Mouse (Mus musculus) forebrain, embryonic 15.5 days (tissue): ENCODE results near the gene Adsl. TPM values are rescaled to one million over a fixed set of nuclear protein-coding genes. Genes with fewer than 3 reads are reported as not detected.

Source experiments
- ATAC-seq: fragments of 200-750 bp; cut with Nextera tagmentation; replicated peaks from 2 replicates; pipeline ENCODE4 v1.8.0; 2017; ENCODE audit warnings: mild to moderate bottlenecking, moderate TSS enrichment, moderate library complexity
- H3K27ac ChIP-seq: fragments of 300-500 bp; sonication (generic); replicated peaks from 2 replicates; pipeline ENCODE4 v1.5.1; 2015; ENCODE audit warnings: mild to moderate bottlenecking, inconsistent platforms
- H3K27me3 ChIP-seq: fragments of 300-500 bp; sonication (generic); 2 replicates; pipeline ENCODE4 v1.6.1; 2015; ENCODE audit warnings: inconsistent platforms
- H3K36me3 ChIP-seq: fragments of 300-500 bp; sonication (generic); 2 replicates; pipeline ENCODE4 v1.6.1; 2015; ENCODE audit warnings: mild to moderate bottlenecking, inconsistent platforms
- H3K4me1 ChIP-seq: fragments of 300-500 bp; sonication (generic); 2 replicates; pipeline ENCODE4 v1.6.1; 2015; ENCODE audit warnings: inconsistent platforms
- H3K4me2 ChIP-seq: fragments of 300-500 bp; sonication (generic); replicated peaks from 2 replicates; pipeline ENCODE4 v1.6.1; 2015; ENCODE audit warnings: mild to moderate bottlenecking, inconsistent platforms
- H3K4me3 ChIP-seq: fragments of 300-500 bp; sonication (generic); 2 replicates; pipeline ENCODE4 v1.5.1; 2015; ENCODE audit warnings: mild to moderate bottlenecking, inconsistent platforms
- H3K9ac ChIP-seq: fragments of 300-500 bp; sonication (generic); replicated peaks from 2 replicates; pipeline ENCODE4 v1.6.1; 2015; ENCODE audit warnings: mild to moderate bottlenecking, inconsistent platforms
- H3K9me3 ChIP-seq: fragments of 300-500 bp; sonication (generic); 2 replicates; pipeline ENCODE4 v1.6.1; 2016; ENCODE audit warnings: inconsistent platforms
- WGBS: fragments of 180-500 bp; shearing (Covaris S2); methylation state at CpG from one replicate; pipeline ENCODE4 v1.1.7; 2015; ENCODE audit warnings: mixed read lengths; 5-methylcytosine and 5-hydroxymethylcytosine counted together
- polyA plus RNA-seq: library from polyadenylated mRNA; unstranded; fragments of >200 nt; fragmentation: Nextera tagmentation; extraction: Ambion mirVana; gene quantifications from 2 replicates; pipeline ENCODE4 v1.2.1, GENCODE M21; 2015

Gene Adsl
- polyA plus RNA-seq, 1 experiment from 2014 or later: 99.2 TPM

DNA sequence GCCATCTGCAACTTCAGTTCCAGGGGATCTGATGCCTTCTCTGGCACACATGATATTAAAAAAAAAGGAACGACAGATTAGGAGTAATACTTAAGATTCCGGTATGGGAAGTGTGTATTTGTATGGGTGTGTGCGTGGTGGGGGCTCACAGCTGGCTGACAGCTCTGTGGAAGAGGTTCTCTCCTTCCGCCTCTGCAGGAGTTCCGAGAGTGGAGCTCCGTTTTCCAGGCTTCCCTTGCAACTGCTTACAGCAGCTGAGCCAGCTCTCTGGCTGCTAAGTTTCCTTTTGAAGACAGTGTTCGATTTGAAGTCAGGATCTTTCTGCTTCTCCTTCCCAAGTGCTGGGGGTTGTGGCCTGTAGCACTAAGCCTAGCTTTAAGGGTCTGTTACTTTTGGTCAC, 1.8 kb downstream of the Adsl start:
- H3K4me2 ChIP-seq: peak overlapping the region; percentile 64; the same call in 1 of the 2 replicates
- H3K36me3 ChIP-seq: peaks cover 24% of the 10 kb centered on the region
- H3K9ac ChIP-seq: no peak overlapping the region
- H3K9me3 ChIP-seq: no peaks in the 10 kb centered on the region
- WGBS: 94% methylated on average over 7 of the region's 7 CpGs
- H3K4me1 ChIP-seq: peaks cover 18% of the 10 kb centered on the region
- no peaks in the 10 kb centered on the region for H3K27me3 ChIP-seq
- ATAC-seq: no peak
- H3K4me3 ChIP-seq: no peak overlapping the region
- no peak overlapping the region for H3K27ac ChIP-seq

DNA sequence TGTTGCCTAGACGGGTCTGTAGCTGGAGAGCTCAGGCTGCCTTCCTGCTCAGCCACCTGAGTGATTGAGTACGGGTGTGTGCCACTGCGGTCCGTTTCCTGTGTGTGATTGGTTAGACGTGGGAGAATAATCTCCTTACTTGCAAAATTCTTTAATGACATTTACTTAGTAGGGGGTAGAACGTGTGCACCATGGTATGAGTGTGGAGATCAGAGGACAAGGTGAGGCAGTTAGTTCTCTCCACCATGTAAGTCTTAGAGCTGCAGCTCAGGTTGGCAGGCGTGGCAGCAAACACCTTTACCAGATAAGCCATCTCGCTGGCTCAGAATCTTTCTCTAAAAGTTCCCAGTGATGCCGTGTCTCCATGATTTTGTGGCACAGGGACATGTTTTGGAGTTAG, 5.7 kb downstream of the Adsl start:
- no peak overlapping the region for H3K4me3 ChIP-seq
- WGBS: 91% methylated on average over 9 of the region's 9 CpGs
- no peaks in the 10 kb centered on the region for H3K9me3 ChIP-seq
- ATAC-seq: no peak
- peaks cover 15% of the 10 kb centered on the region for H3K4me1 ChIP-seq
- H3K27me3 ChIP-seq: no peaks in the 10 kb centered on the region
- no peak overlapping the region for H3K4me2 ChIP-seq
- no peak overlapping the region for H3K27ac ChIP-seq
- H3K36me3 ChIP-seq: peaks cover 53% of the 10 kb centered on the region
- H3K9ac ChIP-seq: no peak overlapping the region

DNA sequence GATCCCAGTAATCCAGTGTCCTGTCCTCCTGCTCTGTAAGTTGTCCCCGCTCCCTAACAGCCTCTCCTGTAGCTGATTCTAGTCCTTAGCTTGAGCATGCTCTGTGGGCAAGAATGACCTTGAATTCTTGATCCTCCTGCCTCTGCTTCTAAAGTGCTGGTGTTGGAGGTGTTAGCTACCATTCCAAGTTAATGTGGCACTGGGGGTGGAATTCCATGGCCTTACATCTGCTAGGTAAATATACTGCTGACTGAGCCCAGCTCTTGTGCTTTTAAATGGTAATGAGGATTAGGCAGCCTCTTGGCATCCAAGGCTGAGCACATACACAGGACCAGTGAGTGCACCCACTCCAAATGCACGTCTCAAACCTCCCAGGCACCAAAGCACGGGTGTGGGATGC, 6.6 kb downstream of the Adsl start:
- ATAC-seq: no peak
- Histone ChIP-seq H3K36me3 (peaks cover 58% of the 10 kb centered on the region), H3K27ac (no peak overlapping the region)

DNA sequence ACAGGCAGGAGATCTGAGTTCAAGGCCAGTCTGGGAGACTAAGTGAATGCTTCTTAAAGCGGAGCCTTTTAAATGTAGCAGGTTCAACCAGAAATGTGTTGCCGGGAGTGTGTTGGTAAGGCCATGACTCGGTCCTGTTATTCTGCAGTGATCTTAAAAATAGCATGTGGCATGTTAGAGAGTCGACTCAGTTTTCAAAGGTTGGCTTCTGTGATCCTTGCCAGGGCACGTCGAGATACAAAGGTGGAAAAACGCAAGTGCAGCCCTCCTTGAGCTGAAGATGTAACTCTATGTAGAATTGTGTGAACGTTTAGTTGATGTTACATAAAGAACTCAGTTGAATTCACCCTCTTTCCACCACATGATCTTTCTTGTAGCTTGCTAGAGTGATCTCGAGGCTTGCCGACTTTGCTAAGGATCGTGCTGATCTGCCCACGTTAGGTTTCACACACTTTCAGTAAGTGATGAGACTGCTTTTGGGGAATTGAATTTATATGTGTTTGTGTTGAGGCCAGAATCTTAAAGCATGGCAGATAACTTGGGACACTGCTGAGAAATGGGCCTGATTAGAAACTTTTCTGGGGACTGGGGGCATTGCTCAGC, 7.6 kb downstream of the Adsl start:
- WGBS: 95% methylated on average over 12 of the region's 12 CpGs
- H3K4me3 ChIP-seq: no peak overlapping the region
- no peaks in the 10 kb centered on the region for H3K9me3 ChIP-seq
- H3K27ac ChIP-seq: no peak overlapping the region
- ATAC-seq: no peak
- no peak overlapping the region for H3K9ac ChIP-seq
- no peak overlapping the region for H3K4me2 ChIP-seq
- no peaks in the 10 kb centered on the region for H3K4me1 ChIP-seq
- peaks cover 69% of the 10 kb centered on the region for H3K36me3 ChIP-seq
- H3K27me3 ChIP-seq: no peaks in the 10 kb centered on the region

More for the DNA sequence above, 6.6 kb downstream of the Adsl start:
- H3K4me1 ChIP-seq: peaks cover 6% of the 10 kb centered on the region
- no peaks in the 10 kb centered on the region for H3K27me3 ChIP-seq
- no peak overlapping the region for H3K4me3 ChIP-seq
- no peak overlapping the region for H3K4me2 ChIP-seq
- 59% methylated on average over 3 of the region's 3 CpGs for WGBS
- no peaks in the 10 kb centered on the region for H3K9me3 ChIP-seq
- H3K9ac ChIP-seq: no peak overlapping the region

GRCm38 (mm10) chr15:80969371-80969770, 21.1 kb downstream of the Adsl start:
- H3K27me3 ChIP-seq: no peaks in the 10 kb centered on the region
- ATAC-seq: no peak
- H3K9ac ChIP-seq: no peak overlapping the region
- H3K27ac ChIP-seq: no peak overlapping the region
- H3K36me3 ChIP-seq: peaks cover 49% of the 10 kb centered on the region
- 85% methylated on average over 1 of the region's 1 CpGs for WGBS
- H3K4me1 ChIP-seq: no peaks in the 10 kb centered on the region
- no peak overlapping the region for H3K4me3 ChIP-seq
- no peak overlapping the region for H3K4me2 ChIP-seq
- H3K9me3 ChIP-seq: no peaks in the 10 kb centered on the region

GRCm38 (mm10) chr15:80974311-80974710, 26.0 kb downstream of the Adsl start:
- no peak overlapping the region for H3K4me3 ChIP-seq
- peaks cover 8% of the 10 kb centered on the region for H3K36me3 ChIP-seq
- no peaks in the 10 kb centered on the region for H3K9me3 ChIP-seq
- peaks cover 11% of the 10 kb centered on the region for H3K4me1 ChIP-seq
- no peaks in the 10 kb centered on the region for H3K27me3 ChIP-seq
- H3K4me2 ChIP-seq: no peak overlapping the region
- ATAC-seq: no peak
- H3K9ac ChIP-seq: no peak overlapping the region
- 49% methylated on average over 5 of the region's 5 CpGs for WGBS
- no peak overlapping the region for H3K27ac ChIP-seq

DNA sequence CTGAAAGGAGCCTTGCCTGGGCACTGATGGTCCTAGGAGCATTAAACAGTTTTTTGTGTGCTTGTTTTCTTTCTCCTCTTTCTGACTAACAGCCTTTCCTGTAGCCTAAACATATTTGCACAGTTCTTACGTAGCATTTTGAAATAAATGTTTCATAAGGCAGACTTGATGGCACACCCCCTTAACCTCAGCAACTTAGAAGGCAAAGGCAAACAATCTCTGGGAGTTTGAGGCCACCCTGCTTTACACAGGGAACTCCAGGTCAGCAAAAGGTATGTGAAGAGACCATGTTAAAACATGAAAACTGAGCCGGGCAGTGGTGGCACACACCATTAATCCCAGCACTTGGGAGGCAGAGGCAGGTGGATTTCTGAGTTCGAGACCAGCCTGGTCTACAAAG, 27.4 kb downstream of the Adsl start:
- no peak for ATAC-seq
- no peaks in the 10 kb centered on the region for H3K36me3 ChIP-seq
- H3K4me2 ChIP-seq: no peak overlapping the region

GRCm38 (mm10) chr15:80977620-80978334, 29.5 kb downstream of the Adsl start, which contains the start of gene Sgsm3:
Sgsm3 (plus strand) TSS chr15:80977765.
- peaks cover 11% of the 10 kb centered on the region for H3K4me1 ChIP-seq
- H3K27ac ChIP-seq: peak within 1 kb of the TSS; percentile 70
- H3K9me3 ChIP-seq: no peaks in the 10 kb centered on the region
- peak within 1 kb of the TSS; percentile 96 for H3K4me3 ChIP-seq
- H3K4me2 ChIP-seq: peak within 1 kb of the TSS; percentile 77
- peak; percentile 96 for ATAC-seq
- H3K36me3 ChIP-seq: no peaks in the 10 kb centered on the region
- no peaks in the 10 kb centered on the region for H3K27me3 ChIP-seq
- WGBS: under 1% methylated on average over 67 of the region's 67 CpGs
- peak within 1 kb of the TSS; percentile 83 for H3K9ac ChIP-seq

More for the DNA sequence above, 27.4 kb downstream of the Adsl start:
- Histone ChIP-seq H3K4me1 (peaks cover 11% of the 10 kb centered on the region), H3K27ac (no peak overlapping the region), H3K27me3 (no peaks in the 10 kb centered on the region), H3K9ac (no peak overlapping the region), H3K4me3 (no peak overlapping the region), H3K9me3 (no peaks in the 10 kb centered on the region)
- 90% methylated on average over 3 of the region's 3 CpGs for WGBS

GRCm38 (mm10) chr15:80979611-80980010, 31.3 kb downstream of the Adsl start:
- Histone ChIP-seq H3K27ac (no peak overlapping the region), H3K36me3 (no peaks in the 10 kb centered on the region), H3K4me2 (no peak overlapping the region), H3K4me1 (peaks cover 11% of the 10 kb centered on the region), H3K9me3 (no peaks in the 10 kb centered on the region), H3K9ac (no peak overlapping the region), H3K4me3 (no peak overlapping the region), H3K27me3 (no peaks in the 10 kb centered on the region)
- no peak for ATAC-seq
- WGBS: 79% methylated on average over 4 of the region's 4 CpGs

DNA sequence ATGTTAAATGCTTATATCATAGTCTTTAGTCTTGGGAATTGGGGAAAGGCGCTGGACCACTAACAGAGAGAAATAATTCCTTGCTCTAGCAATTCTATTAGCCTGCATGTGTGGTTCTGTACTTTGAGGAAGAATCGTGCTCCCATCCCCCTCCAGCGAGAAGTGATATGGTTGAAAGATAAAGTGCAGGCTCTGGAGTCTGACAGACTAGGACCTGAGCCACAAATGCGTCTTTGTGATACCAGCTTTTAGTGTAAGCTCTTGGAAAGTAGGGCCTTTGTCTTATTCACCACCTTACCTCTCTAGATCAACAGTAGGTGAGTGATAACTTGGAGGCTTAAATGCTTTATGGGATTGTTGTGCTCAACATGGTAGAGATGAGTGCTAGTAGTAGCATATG, 32.9 kb downstream of the Adsl start:
- Histone ChIP-seq H3K27ac (no peak overlapping the region), H3K4me1 (peaks cover 11% of the 10 kb centered on the region), H3K36me3 (no peaks in the 10 kb centered on the region), H3K27me3 (no peaks in the 10 kb centered on the region), H3K9ac (no peak overlapping the region), H3K4me2 (no peak overlapping the region), H3K9me3 (no peaks in the 10 kb centered on the region), H3K4me3 (no peak overlapping the region)
- 93% methylated on average over 4 of the region's 4 CpGs for WGBS
- ATAC-seq: no peak

DNA sequence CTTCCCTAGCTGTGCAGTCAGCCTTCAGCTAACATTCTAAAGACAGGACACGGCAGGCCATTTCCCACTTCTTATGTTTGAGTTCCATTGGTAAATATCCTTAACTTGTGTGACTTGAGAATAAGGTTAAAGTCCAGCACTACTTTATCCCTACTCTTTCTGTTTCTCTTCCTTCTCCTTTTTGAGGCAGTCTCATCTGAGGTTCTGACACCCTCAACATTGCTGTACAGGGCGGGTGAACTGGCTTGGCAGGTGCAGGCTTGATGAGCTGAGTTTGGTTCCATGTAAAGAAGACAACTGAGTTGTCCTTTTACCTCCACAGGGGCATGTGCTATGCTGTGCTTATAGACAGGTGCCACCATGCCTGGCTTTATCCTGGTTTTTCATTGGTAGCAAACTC, 35.0 kb downstream of the Adsl start:
- Histone ChIP-seq H3K27me3 (no peaks in the 10 kb centered on the region), H3K9me3 (no peaks in the 10 kb centered on the region), H3K4me2 (no peak overlapping the region), H3K4me1 (peaks cover 11% of the 10 kb centered on the region), H3K9ac (no peak overlapping the region), H3K36me3 (no peaks in the 10 kb centered on the region), H3K4me3 (no peak overlapping the region), H3K27ac (no peak overlapping the region)
- 90% methylated on average over 2 of the region's 2 CpGs for WGBS
- ATAC-seq: no peak

- H3K4me1 ChIP-seq: no peaks in the 10 kb centered on the region
- H3K36me3 ChIP-seq: no peaks in the 10 kb centered on the region
- H3K27me3 ChIP-seq: no peaks in the 10 kb centered on the region
- no peaks in the 10 kb centered on the region for H3K9me3 ChIP-seq
- H3K4me2 ChIP-seq: no peak overlapping the region
- 44% methylated on average over 1 of the region's 1 CpGs for WGBS
- no peak overlapping the region for H3K9ac ChIP-seq
- no peak for ATAC-seq
- H3K4me3 ChIP-seq: no peak overlapping the region
- H3K27ac ChIP-seq: no peak overlapping the region
Observed at GRCm38 (mm10) chr15:80988331-80988730, 40.0 kb downstream of the Adsl start.
